Mouse (Mus musculus) fibroblast of lung, adult 2 months (primary cell): ENCODE measurements at regions not wholly inside any gene's neighbourhood (a gene's known extent, or its start where the extent isn't known, plus 50 kb on each side); places are given as distances from the start of the nearest gene placed in this dataset.
A peak's percentile ranks its signal among the peaks of the same experiment; 100 is the strongest.

Source experiments
- DNase-seq: peaks from one replicate; pipeline ENCODE4 v3.0.0-alpha.2; 2011; ENCODE audit warnings: low read depth

DNA sequence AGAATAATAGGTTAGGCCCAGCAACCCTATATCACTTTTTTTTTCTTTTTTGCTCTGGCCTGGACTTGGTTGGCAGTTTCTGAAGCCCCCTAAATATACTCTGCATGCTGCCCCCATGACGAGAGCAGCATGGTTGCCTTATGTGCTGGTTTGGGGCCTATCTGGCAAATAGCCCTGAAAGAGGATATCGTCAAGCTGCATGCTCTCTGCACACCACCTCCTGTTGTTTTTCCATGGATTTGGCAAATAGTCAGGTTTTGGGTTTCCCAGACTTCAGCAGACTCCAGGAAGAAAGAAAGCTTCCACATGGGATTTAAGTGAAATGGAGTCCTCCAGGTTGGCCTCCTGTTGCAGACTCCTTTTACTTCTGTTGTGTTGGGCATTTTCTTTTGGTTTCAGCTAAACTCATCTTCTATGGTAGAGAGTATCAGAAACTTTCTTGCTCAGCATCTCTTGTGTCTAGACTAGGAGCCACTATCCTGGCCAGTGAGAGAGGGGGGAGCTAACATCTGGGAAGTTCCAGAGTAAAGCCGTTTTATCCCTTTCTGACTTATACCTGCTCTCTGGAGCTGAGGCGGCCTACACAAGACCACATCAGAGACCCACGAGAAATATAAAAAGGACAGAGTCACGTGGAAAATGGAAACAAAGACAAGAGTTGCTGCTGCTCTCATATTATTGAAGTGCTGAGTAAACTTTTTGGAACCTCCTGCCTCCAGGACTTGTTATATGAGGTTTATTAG, 140.4 kb upstream of the Egfl6 start:
- DNase-seq: no peak

DNA sequence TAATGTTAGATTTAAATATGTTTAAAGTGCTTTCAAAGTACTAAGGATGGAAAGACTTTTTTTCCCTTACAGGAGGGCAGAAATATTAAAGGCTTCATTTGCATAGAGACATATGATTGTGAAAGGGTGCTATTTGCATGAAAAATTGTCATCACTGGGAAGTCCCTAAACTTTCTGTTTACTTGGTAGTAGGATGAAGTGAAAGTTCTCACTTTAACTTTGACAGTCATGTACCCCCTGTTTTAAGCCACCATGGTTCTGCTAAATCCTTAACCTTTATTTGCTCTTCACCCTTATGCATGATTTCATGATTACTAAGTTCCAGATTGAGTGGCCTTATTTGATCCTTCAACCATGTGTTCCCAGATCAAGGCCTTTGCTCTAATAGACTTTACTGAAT, 132.6 kb upstream of the Egfl6 start:
- DNase-seq: no peak

DNA sequence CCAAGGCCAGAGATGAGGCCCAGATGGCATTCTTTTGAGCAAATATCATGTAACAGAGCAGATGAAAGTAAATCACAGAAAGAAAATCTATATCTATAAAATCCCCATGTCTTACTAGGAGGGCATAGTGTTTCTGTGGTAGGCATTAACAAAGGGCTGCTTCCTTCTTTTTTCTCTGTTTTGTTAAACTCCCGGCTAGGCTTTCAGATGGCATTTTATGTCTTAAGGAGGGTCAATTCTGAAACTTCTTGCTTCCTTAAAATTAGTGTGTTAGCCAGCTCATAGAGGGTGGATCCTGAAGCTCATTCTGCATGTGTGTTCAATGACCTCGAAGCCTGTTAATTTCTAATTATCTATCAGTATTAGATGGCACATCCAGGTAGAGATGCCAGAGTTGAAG, 123.8 kb upstream of the Egfl6 start:
- no peak for DNase-seq

DNA sequence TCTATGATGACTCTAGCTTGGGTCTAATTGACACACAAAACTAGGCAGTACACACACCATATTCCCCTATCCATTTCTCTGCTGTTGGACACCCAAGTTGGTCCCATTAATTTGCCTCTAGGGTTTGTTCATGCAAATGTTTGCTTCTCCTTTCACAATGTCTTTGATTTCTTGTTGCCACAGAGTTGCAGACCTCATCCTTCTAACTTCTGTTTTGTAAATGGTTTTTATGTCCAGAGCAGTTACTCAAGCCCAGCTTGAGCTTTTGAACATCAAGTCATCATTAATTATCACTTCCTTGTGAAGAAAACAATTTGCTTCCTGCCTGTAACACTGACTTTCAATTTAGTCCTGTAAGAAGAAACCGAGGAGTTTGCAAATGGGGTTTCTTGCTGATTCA, 122.6 kb upstream of the Egfl6 start:
- no peak for DNase-seq

DNA sequence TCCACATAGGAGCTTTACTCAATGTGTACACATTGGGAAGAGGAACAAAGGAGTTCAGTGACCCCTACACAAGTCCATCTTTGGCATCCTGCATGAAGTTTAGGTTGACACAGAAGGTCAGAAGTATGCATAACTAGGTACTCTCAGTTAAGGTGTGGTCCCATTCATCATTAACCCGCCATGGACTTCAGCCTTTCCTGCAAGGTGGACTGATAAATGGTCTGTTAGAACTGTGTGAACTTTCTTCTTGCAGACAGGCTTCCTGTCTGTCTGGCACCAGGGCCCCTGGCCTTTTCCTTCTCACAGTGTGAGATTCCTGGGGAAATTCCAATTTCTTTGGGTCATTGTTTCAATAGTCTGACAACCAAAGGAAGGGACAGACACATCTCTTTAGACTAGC, 121.5 kb upstream of the Egfl6 start:
- no peak for DNase-seq

DNA sequence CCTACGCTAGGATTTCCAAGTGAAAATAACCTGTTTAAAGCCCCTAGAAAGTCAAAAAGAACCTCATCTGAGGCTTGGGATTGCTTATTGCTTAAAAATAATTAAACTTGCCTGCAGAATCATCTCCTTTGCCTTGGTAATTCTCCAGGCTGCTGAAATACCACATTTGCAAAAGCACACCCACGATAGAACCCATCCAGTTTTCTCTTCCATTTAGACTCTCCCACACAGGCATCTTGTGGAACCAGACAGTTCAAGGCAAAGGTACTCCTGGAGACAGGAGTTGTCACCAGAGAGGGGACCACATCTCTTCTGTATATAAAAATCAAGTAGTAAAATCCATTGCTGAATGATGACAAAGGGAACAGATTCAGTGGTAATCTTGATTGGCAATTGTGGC, 118.8 kb upstream of the Egfl6 start:
- DNase-seq: no peak

DNA sequence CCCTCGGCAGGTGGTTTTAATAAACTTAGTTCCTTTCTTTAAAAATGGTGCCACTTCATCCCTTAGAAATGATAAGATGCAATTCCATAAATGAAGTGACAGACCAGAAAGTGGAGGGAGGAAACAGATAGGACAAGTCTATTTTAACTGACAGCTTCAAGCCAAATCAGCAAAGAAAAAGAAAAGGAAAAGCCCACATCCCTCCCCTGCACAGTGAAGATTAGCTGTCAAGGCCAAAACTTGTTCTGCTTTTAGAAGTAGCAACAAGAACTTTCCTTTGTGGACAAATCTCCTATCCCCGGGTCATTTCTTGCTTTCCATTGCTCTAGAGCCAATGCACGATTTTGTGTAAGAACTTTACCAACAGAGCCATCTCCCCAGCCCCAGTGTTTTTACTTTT, 108.7 kb upstream of the Egfl6 start:
- DNase-seq: no peak

DNA sequence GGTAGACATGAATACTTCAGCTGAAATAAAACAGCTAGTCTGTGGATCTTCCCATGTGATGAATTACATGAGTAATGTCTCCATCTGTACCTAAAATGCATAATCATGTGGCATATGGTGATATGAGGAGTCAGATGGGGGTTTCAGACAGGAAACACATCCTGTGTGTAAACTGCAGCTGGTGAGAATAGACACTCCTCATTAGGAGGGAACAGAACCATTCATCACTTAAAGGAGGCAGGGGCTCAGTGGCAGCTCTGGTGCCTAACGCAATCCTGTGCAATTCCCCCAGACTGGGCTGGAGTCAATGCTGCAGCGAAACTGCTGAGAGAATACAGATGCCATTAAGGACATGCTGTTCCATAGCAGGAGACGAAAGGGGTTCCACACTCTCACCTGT, 103.3 kb upstream of the Egfl6 start:
- no peak for DNase-seq

DNA sequence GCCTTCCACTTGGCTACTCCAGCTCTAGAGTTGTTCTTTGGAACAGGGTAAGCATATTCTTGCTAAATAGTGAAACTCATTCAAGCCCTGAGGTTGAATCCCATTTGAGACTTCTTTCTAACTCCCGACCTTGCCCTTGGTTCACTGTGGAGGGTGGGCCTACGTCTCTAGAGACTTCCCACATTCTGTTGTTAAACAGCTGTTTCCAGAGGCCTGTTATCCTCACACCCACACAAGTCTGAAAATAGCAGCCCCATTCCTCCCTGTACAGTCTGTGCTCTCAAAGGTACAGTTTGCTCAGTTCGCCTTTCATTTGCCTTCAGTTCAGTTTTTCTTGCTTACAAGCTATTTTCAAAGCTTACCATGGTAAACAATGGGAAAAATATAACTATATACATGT, 87.9 kb upstream of the Egfl6 start:
- DNase-seq: no peak

DNA sequence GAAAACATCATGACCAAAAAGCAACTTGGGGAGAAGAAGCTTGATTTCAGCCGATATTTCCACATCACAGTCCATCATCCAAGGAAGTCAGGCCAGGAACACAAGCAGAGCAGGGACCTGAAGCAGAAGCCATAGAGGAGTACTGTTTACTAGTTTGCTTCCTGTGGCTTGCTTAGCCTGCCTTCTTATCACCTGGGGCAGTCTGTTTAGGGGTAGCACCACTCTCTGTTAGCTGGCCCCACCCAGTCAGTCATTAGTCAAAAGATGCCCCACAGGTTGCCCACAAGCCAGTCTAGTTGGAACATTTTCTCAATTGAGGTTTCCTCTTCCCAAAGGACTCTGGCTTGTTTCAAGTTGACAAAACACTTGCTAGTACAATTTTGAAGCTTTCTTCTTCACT, 87.1 kb upstream of the Egfl6 start:
- no peak for DNase-seq

DNA sequence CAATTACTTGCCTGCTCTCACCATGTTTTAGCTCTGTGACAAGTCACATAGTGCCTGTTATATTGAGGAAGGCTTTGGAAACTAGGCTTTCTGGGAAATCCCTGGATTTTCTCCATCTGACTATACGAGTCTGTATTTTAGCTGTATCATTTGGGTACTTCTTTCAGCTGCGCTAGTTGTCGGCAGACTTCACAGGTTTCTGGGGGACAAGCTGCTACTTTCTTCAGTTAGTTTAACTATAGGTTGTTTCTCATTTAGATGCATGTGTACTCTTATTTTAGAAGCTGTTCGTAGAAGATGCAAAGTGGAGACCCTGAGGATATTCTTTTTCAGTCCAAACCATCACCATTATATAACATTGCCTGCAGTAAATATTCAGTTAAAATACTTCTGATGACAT, 86.3 kb upstream of the Egfl6 start:
- no peak for DNase-seq

DNA sequence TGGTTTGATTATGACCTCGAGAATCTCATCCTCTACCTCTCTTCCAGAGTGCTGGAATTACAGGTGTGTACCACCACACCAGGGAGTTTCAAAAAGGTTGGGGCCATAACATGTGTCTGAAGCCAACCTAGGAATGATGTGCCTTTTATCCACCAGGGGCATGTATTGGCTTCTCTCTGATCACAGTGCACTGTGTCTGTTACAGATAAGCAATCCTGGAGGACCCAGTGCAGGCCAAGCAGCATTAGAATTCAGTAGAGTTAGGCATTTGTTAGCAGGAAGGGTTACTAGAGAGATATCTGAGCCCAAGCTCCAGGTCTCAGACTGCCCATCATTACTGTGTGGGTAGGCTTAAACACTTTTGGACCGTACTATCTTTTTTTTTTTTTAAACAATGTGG, 80.8 kb upstream of the Egfl6 start:
- DNase-seq: no peak

DNA sequence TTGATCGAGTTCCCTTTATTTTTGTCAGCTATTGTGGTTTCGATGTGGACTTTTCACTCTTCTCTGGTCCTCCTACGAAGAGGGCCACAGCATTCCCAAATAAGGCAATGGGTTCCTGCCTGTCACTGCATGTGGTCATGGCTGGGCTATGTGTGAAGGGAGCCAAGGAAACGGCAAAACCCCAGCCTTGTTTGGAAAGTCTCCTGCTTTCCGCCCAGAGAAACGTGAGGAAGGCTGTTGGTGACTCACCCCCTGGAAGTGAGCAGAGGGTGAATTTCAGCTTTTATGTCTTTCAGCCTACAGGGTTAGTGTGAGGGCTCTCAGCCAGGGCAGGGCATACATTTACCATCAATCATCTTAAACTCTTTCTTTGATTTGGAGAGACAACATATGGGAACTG, 76.3 kb upstream of the Egfl6 start:
- peak; percentile 67 for DNase-seq

DNA sequence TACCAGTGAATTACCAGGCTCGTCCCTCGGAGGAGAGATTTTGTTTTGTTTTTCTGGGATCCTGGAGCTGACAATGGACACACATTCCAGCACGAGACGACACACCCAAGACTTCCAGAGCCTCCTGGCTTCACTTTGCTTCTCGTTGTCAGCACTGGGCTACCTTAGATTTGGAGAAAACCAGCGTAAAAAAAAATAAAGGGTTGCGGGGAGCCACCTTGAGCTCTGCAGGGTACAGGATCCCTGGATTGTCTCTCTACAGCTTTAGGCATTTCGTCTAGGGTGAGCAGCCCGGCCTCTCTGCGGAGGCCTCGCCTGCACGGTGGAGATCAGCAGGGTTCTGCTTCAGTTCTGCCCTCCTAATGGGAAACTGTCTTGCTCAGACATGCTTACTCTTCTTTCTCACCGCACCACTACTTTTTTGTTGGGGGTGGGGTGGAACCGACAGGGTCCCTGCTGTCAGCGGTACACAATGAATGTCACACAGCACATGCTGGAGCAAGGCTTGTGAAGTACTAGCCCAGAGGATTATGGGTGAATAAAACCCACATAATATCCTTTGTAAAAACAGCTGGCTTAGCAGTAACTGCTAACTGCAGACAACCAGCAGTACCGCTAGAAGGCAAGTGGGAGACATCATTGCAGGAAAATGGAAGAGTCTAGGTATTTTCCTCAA, 75.7 kb upstream of the Egfl6 start:
- peak; percentile 25 for DNase-seq

DNA sequence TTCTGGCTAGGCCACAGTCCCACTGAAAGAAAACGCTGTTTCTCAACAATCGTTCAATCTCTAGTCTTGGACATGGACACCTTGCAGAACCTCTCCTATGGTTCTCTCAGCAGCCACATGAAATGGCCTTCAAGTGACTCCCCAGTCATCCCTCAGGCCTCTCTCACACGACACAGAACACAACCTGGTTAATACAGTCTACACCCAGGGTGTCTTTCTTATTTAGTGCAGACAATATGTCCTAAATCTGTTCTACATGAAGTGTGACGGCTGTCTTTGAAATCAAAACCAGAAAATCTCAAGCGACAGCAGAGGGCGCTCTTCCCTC, 75.2 kb upstream of the Egfl6 start:
- no peak for DNase-seq

DNA sequence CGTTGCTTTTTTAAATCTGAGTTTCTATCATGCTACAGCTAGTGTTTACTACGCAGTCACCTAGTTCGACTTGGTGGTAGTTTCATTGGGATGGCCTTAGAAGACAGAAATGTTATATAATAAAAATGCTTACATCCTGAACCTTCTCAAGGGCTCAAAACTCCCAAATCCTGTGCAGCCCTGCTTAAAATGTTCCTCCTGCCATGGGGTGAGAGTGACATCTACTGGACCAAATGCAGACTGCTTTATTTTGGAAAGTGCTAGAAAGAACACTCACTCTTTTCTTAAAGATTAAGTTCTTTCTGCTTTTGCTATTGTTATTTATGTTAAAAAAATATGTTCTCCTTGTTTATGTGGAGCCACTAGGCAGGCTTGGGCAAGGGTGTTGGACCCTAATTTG, 66.9 kb upstream of the Egfl6 start:
- DNase-seq: no peak

DNA sequence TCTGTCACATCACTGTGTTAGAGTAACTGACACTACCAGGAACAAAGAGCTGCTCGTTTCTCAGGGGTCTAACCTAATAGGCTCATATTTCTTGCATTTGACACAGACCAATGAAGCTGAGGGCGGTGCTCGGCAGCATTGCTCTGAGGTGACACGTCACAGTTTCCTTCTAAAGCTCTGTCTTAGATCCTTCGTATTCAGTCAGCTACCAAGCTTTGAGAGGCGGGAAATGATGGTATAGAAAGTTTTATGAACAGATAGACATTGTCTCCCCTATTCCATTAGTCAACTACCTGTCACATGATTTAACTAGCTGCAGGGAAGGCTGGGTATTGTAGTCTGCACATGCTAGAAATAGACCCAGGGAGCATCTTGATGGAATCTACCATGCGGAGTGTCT, 60.2 kb upstream of the Egfl6 start:
- no peak for DNase-seq

DNA sequence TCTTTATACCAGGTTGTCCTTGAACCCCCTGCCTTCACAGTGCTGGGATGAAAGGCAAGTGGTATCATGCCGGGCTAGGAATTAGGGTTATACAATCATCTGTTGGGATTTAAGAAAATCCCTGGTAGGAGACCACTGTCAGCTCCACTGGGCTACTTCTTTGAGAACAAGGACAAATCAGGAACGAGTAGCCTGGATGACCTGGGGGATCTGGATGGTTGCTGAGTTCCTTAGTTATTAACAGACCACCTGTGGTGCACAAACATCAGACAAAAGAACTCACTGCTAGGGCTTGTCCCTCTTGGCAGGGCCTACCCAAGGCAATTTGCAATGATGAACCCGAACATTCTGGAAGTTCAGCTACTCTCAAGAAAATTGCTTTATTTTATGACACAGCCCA, 55.7 kb upstream of the Egfl6 start:
- no peak for DNase-seq

DNA sequence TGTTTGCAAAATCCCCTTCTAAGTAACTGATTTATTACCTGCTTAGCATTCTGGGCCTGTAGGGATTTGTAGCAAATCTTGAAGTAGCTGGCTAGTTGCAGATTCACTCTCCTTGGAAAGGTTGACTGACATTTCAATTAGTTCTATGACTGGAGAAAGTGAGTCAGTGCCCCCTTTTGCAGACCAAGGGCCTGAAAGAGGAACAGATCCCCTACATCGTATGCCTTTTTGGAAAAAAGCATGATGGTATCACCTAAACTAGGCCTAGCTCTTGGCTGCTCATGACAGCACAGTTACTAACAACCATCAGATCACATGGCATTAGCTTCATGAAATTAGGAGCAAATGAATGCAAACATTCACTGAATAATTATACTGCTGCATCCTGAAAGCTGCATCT, 54.7 kb upstream of the Egfl6 start:
- DNase-seq: no peak
